Mouse (Mus musculus): Measurements from ENCODE around the gene Gm3404.
"Not testable (repeated sequence)": the region's sequence is repeated elsewhere in the genome, so short reads cannot be mapped to it uniquely, and the experiment has no call there.

- not testable (repeated sequence) for TF ChIP-seq GATA1 (IDR thresholded peaks at IDR 0.05; ENCODE audit: borderline replicate concordance, low read length); FLI1 (IDR thresholded peaks at IDR 0.05; ENCODE audit: low read length)
Measured at GRCm38 (mm10) chr5:146570179-146570578, 44.6 kb downstream of the Gm3404 start.

Measured in megakaryocyte, embryonic 14.5 days (primary cell).